Mouse (Mus musculus) ES-E14 (cell line): ENCODE results near the gene Fgd6. TPM values are rescaled to one million over a fixed set of nuclear protein-coding genes. Genes with fewer than 3 reads are reported as not detected.

Experiments
- DNase-seq: peaks from one replicate; pipeline ENCODE4 v3.0.0-alpha.2; 2013; ENCODE audit warnings: low read depth, low spot score
- H3K27ac ChIP-seq: 2 replicates; pipeline ENCODE4 v1.5.1; 2012; ENCODE audit warnings: low read depth, mild to moderate bottlenecking, low read length, moderate library complexity, mixed read lengths; ENCODE audit not compliant: poor library complexity, insufficient read depth, severe bottlenecking
- H3K36me3 ChIP-seq: 2 replicates; pipeline ENCODE4 v1.6.1; 2012; ENCODE audit warnings: mild to moderate bottlenecking, low read length, moderate library complexity, mixed read lengths; ENCODE audit not compliant: control insufficient read depth, poor library complexity, insufficient read depth, severe bottlenecking
- H3K4me1 ChIP-seq, 2 experiments: fragments of 150-350 bp in 1 of 2; sonication (generic) in 1 of 2; 2 replicates each; pipeline ENCODE4 v1.6.1; 2012; ENCODE audit warnings: low read length in 2 of 2, mild to moderate bottlenecking in 1 of 2, mixed read lengths in 1 of 2; ENCODE audit not compliant: control insufficient read depth in 2 of 2, insufficient read depth in 2 of 2, poor library complexity in 1 of 2
- H3K4me3 ChIP-seq, 2 experiments: fragments of 150-350 bp in 1 of 2; sonication (generic) in 1 of 2; 2 replicates each; pipeline ENCODE4 v1.5.1; 2012; ENCODE audit warnings: low read length in 2 of 2, low read depth in 1 of 2, mild to moderate bottlenecking in 1 of 2, mixed read lengths in 1 of 2; ENCODE audit not compliant: insufficient read depth in 1 of 2, poor library complexity in 1 of 2, severe bottlenecking in 1 of 2
- H3K9ac ChIP-seq: 2 replicates; pipeline ENCODE4 v1.6.1; 2012; ENCODE audit warnings: low read depth, mild to moderate bottlenecking, low read length, mixed read lengths; ENCODE audit not compliant: poor library complexity, insufficient read depth, severe bottlenecking
- H3K9me3 ChIP-seq: fragments of 150-350 bp; sonication (generic); 2 replicates; pipeline ENCODE4 v1.6.1; 2012; ENCODE audit warnings: low read depth, mild to moderate bottlenecking, low read length; ENCODE audit not compliant: control insufficient read depth, insufficient read depth
- CHD2 ChIP-seq: IDR thresholded peaks from 2 replicates; pipeline ENCODE4 v1.6.1; 2014; ENCODE audit warnings: mild to moderate bottlenecking, low read depth, low read length, inconsistent platforms
- HCFC1 ChIP-seq: IDR thresholded peaks from 2 replicates; pipeline ENCODE4 v1.6.1; 2012; ENCODE audit warnings: low read length, inconsistent platforms, borderline replicate concordance; ENCODE audit not compliant: insufficient read depth
- MAFK ChIP-seq: IDR thresholded peaks from 2 replicates; pipeline ENCODE4 v1.6.1; 2014; ENCODE audit warnings: mild to moderate bottlenecking, low read depth, low read length, inconsistent platforms; ENCODE audit not compliant: insufficient read depth
- ZC3H11A ChIP-seq: IDR thresholded peaks from 2 replicates; pipeline ENCODE4 v1.6.1; 2012; ENCODE audit warnings: low read depth, mild to moderate bottlenecking, inconsistent platforms, low read length, borderline replicate concordance
- ZNF384 ChIP-seq: IDR thresholded peaks from 2 replicates; pipeline ENCODE4 v1.6.1; 2012; ENCODE audit warnings: low read depth, low read length, inconsistent platforms
- in situ Hi-C, 2 experiments: fragments of 600-800 bp; cut with MboI; formaldehyde crosslinking; loops; one replicate each; pipeline ENCODE4 v1.15.1; 2025; ENCODE audit warnings: low sequenced_read_pairs in 2 of 2, inconsistent platforms in 1 of 2; ENCODE audit not compliant: unreplicated experiment in 2 of 2
- total RNA-seq: library from RNA; depleted of rRNA; stranded (reverse); fragments of 300-350 nt; gene quantifications from 2 replicates; pipeline ENCODE4 v1.2.3, GENCODE M21; 2012

Fgd6 gene
- total RNA-seq, 1 experiment = 4.4 TPM

DNA sequence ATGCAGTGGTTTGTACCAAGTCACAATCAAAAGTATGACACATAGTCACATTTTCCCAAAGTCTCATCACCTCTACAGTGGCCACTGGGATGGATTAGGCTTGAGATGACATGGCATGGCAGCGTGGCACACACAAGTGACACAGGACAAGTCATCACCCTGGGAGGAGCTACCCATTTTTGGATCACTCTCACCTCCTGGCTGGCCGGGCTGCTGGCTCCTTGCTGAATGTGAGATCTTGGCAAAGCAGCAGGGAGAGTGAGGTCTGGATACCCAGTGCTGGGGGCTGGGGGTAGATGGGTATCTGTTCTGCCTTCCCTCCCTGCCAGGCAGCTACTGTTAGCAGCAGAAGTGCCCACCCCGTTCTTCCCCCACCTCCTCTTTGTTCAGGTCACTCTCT lies 31.1 kb downstream of the Fgd6 start:
- no peak for TF ChIP-seq HCFC1
- no peak for TF ChIP-seq ZNF384
- no peak for TF ChIP-seq MAFK
- TF ChIP-seq CHD2 = no peak
- TF ChIP-seq ZC3H11A = no peak
- Histone ChIP-seq H3K4me3 (no peak overlapping the region), H3K27ac (no peak overlapping the region), H3K9ac (no peak overlapping the region), H3K36me3 (no peaks in the 10 kb centered on the region), H3K9me3 (no peaks in the 10 kb centered on the region), H3K4me1 (no peaks in the 10 kb centered on the region)
- in situ Hi-C loops = no loop called here
- DNase-seq = no peak

DNA sequence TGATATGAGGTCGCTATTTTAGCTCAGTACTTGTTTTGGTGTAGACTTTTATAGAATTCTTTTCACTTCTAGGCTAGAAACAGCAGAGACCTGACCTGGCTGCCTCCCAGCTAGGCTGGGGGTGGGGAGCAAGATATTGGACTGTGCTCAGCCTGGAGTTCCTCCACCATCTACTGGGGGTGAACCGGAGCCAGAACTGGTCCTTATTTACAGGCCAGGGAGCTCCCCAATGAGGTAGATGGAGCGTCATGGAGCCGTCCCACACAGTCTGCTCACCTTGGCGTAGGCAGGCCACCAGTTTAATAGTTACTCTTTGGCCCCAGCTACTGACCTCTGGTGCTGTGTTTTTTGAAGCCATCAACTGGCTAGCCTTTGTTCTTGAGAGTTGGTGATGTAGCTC lies 32.9 kb downstream of the Fgd6 start:
- Histone ChIP-seq H3K27ac (no peak overlapping the region), H3K9ac (no peak overlapping the region), H3K36me3 (no peaks in the 10 kb centered on the region), H3K4me3 (no peak overlapping the region), H3K4me1 (0 out of 4 replicates have a peak, but pooled peaks cover 0 to 2% of the 10 kb centered on the region in 2 experiments), H3K9me3 (no peaks in the 10 kb centered on the region)
- no peak for TF ChIP-seq MAFK
- no peak for TF ChIP-seq HCFC1
- TF ChIP-seq CHD2 = no peak
- no peak for TF ChIP-seq ZNF384
- TF ChIP-seq ZC3H11A = no peak
- no peak for DNase-seq
- in situ Hi-C loops = no loop called here

DNA sequence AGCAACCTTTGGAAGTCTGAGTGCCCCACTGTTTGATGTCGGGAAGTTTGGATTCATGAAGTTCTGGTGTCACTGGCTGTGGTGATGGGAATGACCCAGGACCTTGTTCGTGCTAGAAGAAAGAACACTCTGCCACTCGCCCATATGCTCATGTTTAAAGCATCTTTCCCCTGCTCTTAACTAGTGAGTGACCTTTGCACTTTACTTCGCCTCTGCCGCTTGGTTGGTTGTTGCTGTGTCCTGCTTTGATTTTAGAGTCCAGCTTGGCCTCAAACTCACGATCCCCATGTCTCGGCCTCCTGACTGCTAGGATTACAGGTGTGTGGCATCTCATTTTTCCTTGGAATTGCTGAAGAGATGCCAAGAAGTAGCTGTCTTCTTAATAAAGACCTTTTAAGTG lies 35.8 kb downstream of the Fgd6 start:
- H3K9me3 ChIP-seq = no peaks in the 10 kb centered on the region
- DNase-seq = no peak
- H3K4me3 ChIP-seq = no peak overlapping the region
- in situ Hi-C loops = no loop called here
- H3K4me1 ChIP-seq = 0 out of 4 replicates have a peak, but pooled peaks cover 0 to 2% of the 10 kb centered on the region in 2 experiments
- TF ChIP-seq ZNF384 (no peak), CHD2 (no peak), HCFC1 (no peak)
- no peak overlapping the region for H3K27ac ChIP-seq
- no peaks in the 10 kb centered on the region for H3K36me3 ChIP-seq
- H3K9ac ChIP-seq = no peak overlapping the region

DNA sequence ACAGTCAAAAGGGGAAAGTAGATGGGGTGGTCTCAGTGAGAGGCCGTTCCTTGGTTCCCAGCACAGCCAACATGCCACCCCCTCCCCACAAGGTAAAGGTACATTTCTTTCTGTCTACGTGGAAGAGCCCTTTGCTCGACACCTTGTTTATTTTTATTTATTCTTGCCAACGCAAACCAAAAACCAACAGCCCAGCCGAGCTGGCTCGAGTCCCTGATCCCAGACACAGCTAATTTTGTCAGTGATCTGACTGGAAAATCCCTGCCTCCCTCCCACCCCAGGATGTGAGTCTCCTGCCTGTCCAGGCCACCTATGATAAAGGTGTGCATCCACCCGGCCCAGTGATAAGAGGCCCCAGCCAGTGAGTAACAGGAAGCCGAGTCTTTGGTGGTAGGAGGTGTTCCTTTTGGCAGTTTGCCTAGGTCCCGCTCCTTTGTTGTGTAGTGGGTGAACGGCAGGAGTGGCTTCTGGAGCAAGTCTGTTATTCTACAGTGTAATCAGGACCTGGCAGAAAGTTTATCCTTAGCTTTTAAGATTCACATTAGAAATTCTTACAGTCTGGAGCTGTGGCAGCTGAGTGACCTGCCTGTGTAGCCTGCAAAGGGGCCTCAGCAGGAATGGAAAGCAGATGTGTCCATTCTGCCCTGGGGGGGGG lies 36.6 kb downstream of the Fgd6 start:
- in situ Hi-C loops = no loop called here
- no peak for DNase-seq
- no peaks in the 10 kb centered on the region for H3K9me3 ChIP-seq
- TF ChIP-seq CHD2 (no peak), MAFK (no peak), ZC3H11A (no peak), HCFC1 (no peak), ZNF384 (no peak)
- H3K36me3 ChIP-seq = no peaks in the 10 kb centered on the region
- 0 out of 4 replicates have a peak, but pooled peaks cover 0 to 2% of the 10 kb centered on the region in 2 experiments for H3K4me1 ChIP-seq
- H3K27ac ChIP-seq = no peak overlapping the region
- H3K9ac ChIP-seq = no peak overlapping the region
- no peak overlapping the region for H3K4me3 ChIP-seq

DNA sequence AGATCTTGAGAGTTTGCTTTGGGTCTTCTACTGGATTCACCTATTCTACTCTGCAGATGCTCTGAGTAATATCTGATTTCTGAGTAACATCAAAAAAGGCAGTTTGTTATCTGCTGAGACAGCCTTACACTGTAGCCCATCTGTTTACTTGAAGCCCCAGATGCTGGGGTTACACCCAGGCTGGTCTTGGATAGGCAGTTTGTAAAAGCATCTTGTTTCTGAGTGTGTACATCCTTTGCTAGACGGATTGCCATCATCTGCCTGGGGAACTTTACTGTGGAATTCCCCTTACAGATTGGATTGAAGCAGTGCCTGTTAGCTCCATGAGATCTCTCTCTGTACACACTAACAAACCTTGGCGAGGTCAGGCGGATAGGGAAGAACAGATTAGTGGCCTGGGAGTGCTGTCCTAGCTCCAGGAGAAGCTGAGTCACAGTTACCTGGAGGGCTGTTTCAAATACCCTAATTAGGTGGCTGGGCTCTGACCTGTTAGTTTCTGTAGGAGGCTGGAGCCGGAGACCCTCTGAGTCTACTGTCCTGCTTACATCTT lies 37.2 kb downstream of the Fgd6 start:
- DNase-seq = no peak
- Histone ChIP-seq H3K9ac (no peak overlapping the region), H3K36me3 (no peaks in the 10 kb centered on the region), H3K27ac (no peak overlapping the region), H3K9me3 (no peaks in the 10 kb centered on the region), H3K4me3 (no peak overlapping the region), H3K4me1 (0 out of 4 replicates have a peak, but pooled peaks cover 0 to 2% of the 10 kb centered on the region in 2 experiments)
- no peak for TF ChIP-seq MAFK
- TF ChIP-seq ZC3H11A = no peak
- TF ChIP-seq HCFC1 = no peak
- no peak for TF ChIP-seq ZNF384
- TF ChIP-seq CHD2 = no peak
- in situ Hi-C loops = no loop called here
